Mouse (Mus musculus): ENCODE measurements around the gene Dxo.

The Dxo gene

DNA sequence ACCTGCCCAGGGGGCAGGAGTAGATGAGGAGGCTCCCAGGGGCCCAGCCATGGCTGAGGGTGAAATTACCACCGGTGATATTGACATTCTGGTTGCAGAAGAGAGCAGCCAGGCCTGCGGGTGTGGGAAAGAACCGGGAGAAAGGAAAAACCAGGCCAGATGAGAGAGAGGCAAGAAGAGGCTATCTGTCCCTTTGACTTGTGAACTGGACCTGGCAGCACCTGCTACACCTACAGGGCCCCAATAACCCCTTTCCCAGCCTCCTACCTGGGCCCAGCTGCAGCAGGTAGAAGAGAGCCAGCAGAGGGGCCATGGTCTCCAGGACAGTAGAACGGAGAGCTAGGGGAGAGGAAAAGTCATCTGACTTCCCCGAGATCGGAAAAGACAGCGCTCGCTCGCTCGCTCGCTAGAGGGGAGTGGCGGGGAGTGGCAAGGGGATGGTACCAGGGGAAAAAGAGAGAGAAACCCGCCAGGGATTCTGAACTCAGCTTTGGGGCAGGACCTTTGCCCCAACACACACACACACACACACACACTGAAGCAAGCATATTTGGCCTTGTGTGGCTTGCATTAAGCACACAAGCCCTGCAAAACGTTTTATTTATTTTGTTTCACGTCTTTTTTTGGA is 45.0 kb downstream of the Dxo start, which contains the start of gene Gm20547:
Gm20547 (minus strand) TSS at position 360 of the 628 bp plus-strand sequence.
- no peak for DNase-seq

DNA sequence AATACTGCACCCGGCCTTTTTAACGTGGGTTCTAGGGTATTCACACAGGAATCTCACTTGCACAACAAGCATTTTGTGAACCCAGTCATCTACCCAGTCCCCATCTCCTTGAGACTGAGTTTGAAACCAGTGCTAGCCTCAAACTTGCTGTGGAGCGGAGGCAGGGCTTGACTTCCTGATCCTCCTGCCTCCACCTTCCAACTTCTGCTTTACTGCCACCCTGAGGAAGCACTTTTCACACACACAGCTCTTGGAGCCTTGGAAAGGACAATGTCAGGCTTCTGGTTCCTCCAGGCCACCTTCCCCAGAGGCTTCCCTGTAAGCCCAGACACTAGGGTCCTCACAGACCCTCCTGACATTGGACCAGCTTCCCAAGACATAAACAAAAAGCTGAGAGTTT is 46.5 kb downstream of the Dxo start:
- no peak for DNase-seq

DNA sequence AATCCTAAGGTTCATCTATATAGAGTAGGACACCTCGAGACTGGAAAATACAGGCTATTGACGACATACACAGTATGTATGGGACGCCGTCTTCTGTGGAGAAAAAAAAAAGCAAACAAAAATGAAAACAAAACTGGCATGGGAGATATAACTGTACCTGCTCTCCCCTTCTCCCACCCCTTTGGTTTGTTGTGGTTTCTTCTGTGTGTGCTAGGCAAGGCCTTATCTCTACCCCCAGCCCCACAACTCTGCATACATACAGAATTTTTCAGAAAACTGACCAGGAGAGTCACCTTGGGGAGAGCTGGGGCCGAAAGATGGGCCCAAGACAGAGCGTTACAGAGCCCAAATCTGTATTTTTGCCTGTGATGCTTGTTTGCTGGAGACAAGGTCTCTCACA is 47.9 kb downstream of the Dxo start:
- DNase-seq = no peak

DNA sequence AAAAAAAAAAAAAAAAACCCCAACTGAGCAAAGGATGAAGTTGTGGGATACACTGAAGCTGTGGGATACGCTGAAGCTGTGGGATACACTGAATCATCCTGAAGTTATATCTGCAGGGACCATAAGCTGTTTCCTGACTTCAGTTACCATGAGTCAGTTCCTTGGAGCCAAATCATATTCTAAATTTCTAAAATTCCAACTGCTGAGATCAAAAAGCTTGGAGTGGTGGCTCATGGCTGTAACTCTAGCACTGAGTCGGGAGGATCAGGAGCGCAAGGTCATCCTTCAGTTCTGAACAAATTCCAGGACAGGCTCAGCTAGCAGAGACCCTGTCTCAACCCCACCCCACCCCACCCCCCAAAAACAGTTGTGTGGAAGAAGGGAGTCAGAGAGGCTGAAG is 48.8 kb downstream of the Dxo start:
- no peak for DNase-seq

DNA sequence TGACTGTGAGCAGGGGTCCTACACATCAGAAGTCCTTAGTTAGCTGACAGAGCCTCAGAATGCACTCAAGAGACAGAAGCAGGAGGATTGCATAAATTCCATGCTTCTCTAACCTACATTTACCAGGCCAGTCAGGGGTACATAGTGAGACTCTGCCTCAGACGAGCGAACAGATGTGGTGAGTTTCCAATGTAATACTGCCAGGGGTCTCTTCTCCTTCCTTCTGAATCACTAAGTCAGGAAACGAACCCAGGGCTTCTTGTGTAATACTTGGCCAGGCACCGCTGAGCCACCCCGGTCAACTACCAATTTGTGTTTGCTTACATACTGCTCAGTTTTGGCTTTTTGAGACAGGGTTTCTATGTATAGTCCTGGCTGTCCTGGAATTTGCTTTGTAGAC is 51.1 kb downstream of the Dxo start:
- DNase-seq = no peak
